Mouse (Mus musculus): ENCODE measurements around the gene Wscd2.
"Not testable (repeated sequence)": the region's sequence is repeated elsewhere in the genome, so short reads cannot be mapped to it uniquely, and the experiment has no call there.

Gene Wscd2

GRCm38 (mm10) chr5:113583424-113584162, 93.5 kb downstream of the Wscd2 start:
- no peak for DNase-seq (ENCODE audit: low read depth, low spot score)

DNA sequence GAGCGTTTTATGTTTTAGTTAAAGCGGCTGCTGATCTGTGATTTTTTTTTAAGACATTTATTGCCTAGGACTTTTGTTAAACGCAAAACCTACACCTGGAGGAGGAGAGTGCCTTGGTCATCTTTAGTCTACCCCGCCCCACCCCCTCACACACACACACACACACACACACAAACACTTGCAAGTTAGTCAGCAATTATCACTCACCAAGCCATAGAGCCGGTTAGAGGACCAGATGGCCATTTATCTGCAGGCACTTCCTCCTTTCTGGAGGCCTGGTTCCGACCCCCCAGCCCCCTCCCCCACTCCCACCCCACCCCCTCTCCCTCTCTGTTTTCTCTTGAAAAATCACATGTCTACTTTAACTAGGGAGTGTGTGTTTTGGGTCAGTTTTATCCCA, 94.3 kb downstream of the Wscd2 start:
- DNase-seq (ENCODE audit: low read depth, low spot score) = no peak

DNA sequence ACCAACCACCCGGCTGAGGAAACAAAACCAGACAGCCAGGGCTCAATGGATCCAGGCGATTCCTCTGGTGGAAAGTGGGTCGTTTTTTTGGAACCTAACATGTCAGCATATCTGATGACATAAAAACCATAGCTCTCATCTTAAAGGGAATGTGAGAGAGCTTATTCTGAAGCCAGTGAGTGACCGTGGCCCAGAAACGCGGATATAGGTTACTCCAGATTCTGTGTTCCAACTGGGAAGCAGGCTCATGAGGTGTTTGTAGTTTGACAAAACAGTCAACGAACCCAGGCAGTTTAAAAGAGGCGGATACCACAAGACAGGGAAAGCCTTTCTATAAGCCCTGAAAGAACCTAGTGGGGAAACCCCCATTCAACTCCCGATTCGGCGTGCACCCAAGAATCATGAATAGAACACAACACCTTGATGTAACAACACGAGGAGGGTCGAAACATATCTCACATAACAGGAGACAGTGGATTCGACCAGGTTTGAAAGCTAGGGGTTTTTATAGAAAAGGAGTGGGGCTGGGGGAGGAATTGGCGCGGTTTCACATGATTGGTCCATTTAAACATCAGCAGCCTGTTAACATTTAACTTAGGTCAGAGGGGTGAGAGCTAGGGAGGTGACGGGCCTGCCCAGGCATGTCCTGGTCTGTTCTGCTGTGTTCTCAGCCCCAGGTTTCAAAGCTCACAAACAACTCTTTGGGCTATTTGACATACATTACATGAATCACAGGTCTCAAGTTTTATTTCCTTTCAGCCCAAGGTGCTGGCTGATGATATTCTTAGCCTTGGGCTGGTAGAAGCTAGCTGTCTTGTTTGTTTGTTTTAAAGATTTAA, 95.7 kb downstream of the Wscd2 start:
- DNase-seq (ENCODE audit: low read depth, low spot score) = not testable (repeated sequence)

DNA sequence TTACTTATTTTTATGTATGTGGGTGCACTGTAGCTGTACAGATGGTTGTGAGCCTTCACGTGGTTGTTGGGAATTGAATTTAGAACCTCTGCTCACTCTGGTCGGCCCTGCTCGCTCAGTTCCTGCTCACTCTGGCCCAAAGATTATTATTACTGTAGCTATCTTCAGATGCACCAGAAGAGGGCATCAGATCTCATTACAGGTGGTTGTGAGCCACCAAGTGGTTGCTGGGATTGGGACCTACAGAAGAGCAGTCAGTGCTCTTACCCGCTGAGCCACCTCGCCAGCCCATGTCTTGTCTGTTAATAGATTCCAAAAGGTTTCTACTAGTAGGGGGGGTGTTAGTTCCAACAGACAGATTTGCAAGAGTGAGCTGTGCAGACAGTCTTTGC, 96.3 kb downstream of the Wscd2 start:
- DNase-seq (ENCODE audit: low read depth, low spot score) = not testable (repeated sequence)

GRCm38 (mm10) chr5:113590010-113590640, 100.0 kb downstream of the Wscd2 start:
- DNase-seq (ENCODE audit: low read depth, low spot score) = no peak

GRCm38 (mm10) chr5:113591166-113591565, 101.0 kb downstream of the Wscd2 start:
- no peak for DNase-seq (ENCODE audit: low read depth, low spot score)

DNA sequence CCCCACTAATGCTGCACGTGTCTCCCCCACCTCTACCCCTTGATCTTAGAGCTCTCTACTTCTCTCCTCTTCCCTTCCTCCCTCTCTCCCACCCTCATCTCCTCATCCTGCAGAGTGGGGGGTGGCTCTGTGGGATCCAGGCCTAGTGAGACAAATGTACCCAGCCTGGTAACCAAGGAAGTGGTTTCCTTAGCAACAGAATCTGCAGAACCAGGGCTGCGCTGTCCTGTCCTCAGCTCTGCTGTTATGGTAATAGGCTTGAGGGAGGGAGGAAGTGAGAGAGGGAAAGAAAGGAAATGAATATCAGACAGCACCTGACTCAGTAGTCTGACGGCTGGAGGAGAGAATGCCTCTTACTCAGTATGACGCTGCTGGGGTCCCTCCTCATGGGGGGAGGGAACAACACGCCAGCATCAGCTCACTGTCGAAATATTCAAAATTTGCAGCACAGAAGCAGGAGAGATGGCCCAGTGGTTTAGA, 101.7 kb downstream of the Wscd2 start:
- DNase-seq (ENCODE audit: low read depth, low spot score) = no peak

- DNase-seq (ENCODE audit: low read depth, low spot score) = no peak
These were observed 104.0 kb downstream of the Wscd2 start for GRCm38 (mm10) chr5:113593911-113594705.

DNA sequence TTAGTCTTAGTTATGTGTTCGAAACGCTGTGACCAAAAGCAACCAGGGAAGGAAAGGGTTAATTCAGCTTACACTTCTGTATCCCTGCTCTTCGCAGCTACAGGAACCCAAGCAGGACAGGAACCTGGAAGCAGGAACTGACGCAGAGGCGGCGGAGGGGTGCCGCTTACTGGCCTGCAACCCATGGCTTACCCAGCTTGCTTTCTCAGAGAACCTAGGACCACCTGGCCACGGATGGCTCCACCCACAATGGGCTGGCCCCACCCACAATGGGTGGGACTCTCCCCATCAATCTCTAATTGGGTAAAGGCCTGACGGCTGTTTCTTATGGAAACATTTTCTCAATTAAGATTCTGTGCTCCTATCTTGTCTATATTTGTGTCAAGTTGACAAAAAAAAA, 106.1 kb downstream of the Wscd2 start:
- no peak for DNase-seq (ENCODE audit: low read depth, low spot score)

- DNase-seq (ENCODE audit: low read depth, low spot score) = no peak
These were observed 106.7 kb downstream of the Wscd2 start for GRCm38 (mm10) chr5:113596780-113597353.

- no peak for DNase-seq (ENCODE audit: low read depth, low spot score)
These were observed 110.0 kb downstream of the Wscd2 start for GRCm38 (mm10) chr5:113600181-113600580.

GRCm38 (mm10) chr5:113600803-113601202, 110.7 kb downstream of the Wscd2 start:
- no peak for DNase-seq (ENCODE audit: low read depth, low spot score)

DNA sequence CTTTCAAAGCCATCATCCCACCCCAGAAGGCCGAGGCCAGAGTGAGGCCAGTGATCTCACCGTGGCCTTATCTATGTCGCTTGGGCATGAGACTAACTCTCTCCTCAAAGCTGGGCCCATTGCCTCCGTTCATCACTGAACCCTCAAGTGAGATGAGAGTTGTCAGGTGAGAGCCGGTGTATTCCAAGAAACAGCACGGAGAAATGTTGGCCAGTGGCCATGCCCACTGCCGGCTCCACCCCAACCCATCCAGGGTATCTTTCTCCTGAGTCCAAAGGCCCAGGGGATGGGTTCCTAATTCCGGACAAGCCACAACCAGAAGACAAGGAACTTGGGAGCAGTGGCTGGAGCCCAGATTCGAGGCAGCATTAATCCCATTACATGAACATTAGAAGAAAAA, 113.3 kb downstream of the Wscd2 start:
- no peak for DNase-seq (ENCODE audit: low read depth, low spot score)

DNA sequence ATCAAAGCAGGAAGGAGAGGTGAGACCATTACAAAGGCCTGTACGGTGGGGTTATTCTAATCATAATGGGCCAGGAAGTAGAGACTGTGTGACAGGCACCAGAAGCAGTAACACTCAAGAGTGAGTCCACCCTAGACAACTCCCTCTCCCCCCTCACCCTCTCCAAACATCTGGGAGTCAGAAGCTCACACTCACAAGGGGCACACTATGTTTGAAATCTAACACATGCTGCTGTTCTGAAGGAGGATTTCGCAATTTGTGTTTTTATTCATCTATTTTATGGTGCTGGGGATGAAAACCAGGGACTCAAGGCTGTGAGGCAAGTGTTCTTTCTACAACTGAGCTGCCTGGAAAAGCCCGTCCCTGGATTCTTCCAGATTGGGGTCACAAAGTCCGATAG, 114.6 kb downstream of the Wscd2 start:
- DNase-seq (ENCODE audit: low read depth, low spot score) = no peak

GRCm38 (mm10) chr5:113606121-113606520, 116.0 kb downstream of the Wscd2 start:
- no peak for DNase-seq (ENCODE audit: low read depth, low spot score)

DNA sequence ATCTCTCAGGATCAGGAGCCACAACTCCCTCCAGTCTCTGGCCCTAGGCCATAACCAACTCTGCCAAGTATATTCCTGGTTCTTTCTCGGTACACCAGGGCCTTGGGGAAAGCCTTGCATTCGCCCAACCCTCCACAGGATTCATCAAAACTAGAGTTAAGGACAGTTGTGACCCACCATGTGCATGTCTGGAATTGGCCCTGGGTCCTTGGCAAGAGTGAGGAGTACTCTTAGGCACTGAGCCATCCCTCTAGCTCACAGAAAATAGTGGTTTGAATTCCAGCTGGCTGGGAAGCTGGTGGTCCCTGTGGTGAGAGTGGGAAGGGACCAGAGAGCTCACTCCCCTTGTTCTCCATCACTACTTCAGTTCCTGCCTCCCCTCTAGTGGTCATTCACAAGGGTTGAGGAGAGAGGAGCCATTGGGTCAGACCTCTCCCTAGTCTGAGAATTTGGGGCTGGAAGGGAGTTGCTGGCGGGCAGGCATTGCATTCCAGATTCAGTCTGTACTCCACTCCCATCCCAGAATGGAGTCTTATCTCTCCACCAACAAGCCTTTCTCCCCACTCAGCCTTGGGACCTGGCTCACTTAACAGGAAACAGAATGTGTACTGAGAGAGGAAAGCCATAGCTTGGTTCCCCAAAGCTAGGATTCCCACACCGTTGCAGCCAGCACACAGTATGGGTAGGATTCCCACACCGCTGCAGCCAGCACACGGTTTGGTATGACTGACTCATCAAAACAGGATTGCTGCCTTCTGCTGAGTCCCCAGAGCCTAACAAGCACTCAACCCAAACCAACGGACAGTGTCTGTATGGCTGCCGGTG, 117.0 kb downstream of the Wscd2 start:
- DNase-seq (ENCODE audit: low read depth, low spot score) = no peak

DNA sequence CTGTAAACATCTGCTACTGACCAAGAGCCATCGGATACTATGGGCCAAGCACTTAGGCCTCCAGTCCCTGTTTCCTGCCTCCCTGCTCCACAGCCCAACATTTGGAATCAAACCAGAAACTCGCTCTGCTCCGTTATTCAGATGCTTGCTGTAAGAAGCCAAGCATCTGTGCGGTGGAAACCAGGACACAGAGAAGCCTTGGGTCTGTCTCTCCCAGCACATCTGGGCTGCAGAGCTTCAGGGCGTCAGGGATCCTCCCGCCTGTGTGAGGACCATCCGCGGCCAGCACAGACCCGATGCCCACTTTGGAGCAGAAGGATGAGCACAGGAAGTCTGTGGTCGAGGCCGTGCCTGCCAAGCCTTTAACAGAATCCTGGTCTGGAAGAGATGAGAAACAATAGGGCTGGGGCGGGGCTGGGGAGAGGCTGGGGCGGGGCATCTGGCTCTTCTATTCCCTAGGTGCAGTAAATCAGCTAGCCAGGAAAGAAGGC, 117.9 kb downstream of the Wscd2 start:
- DNase-seq (ENCODE audit: low read depth, low spot score) = no peak

DNA sequence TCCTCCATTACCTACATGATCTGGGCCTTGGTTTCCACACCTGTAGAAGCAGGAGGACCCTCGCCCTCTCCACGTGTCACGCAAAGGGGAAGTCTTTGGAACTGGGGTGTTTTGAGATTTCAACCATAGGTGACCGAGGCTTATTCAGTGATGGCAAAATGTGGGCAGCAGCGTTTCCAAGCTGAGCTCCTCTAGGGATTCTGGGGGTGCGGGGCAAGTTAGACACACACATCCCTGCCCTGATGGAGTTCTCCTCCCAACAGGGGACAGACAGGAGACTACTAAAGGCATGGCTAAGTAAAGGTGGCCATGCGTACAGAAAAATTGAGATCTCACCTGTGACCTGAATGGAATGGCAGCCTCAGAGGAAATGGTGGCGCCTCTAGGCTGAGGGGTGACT, 118.4 kb downstream of the Wscd2 start:
- no peak for DNase-seq (ENCODE audit: low read depth, low spot score)

GRCm38 (mm10) chr5:113609891-113610290, 119.8 kb downstream of the Wscd2 start:
- no peak for DNase-seq (ENCODE audit: low read depth, low spot score)

GRCm38 (mm10) chr5:113610490-113610889, 120.4 kb downstream of the Wscd2 start:
- no peak for DNase-seq (ENCODE audit: low read depth, low spot score)
